Mouse (Mus musculus) cerebellum, postnatal 25 days (tissue): ENCODE results near the gene Klrb1b.
A peak's percentile ranks its signal among the peaks of the same experiment; 100 is the strongest.
"Not testable (repeated sequence)": the region's sequence is repeated elsewhere in the genome, so short reads cannot be mapped to it uniquely, and the experiment has no call there.

ENCODE experiments used
- DNase-seq, 2 experiments: peaks; one replicate each; pipeline ENCODE4 v3.0.0; 2021; ENCODE audit warnings: mixed read lengths in 2 of 2

Gene Klrb1b

DNA sequence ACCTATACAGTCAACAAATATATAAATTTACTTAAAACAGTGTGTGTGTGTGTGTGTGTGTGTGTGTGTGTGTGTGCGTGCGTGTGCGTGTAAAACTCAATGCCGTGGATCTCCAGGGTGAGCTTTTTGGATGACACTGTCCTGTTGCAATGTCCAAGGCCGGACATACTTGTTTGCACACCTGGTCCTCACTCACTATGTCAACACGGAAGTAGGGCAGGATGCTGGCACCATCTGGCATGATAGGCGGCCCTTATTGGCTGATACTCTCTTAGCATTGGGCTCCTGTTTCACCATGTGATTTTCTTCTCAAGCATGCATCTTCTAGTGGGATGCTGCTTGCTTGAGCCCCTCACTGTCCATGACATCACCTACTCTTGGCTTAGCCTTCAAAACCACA is 13.8 kb upstream of the Klrb1b start:
- DNase-seq, result peak in 1 of 2 experiments; percentile 45

DNA sequence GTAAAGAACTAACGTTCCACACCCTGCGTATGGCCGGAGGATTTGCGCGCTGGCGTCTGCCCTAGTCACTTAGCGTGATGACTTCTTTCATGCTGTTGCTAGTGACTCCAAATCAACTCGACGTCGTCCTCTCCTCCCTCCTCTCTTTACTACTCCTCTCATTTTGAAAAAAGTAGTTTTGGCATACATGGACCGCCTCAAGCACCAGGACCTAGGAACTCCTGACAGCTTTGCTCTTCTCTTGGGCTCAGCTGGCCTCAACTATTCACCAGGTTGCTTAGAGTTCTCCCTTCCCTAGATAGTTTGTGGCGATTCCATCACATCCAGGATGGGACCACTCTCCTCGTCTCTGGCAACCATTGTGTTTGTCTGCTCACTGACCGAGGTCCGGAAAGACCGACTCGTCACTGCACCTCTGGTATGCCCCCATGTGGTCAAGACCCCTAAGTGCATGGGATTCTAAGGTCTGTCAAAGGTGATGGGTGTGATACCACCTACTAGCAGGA is 13.2 kb upstream of the Klrb1b start:
- peak; percentile 84 to 88 for DNase-seq

DNA sequence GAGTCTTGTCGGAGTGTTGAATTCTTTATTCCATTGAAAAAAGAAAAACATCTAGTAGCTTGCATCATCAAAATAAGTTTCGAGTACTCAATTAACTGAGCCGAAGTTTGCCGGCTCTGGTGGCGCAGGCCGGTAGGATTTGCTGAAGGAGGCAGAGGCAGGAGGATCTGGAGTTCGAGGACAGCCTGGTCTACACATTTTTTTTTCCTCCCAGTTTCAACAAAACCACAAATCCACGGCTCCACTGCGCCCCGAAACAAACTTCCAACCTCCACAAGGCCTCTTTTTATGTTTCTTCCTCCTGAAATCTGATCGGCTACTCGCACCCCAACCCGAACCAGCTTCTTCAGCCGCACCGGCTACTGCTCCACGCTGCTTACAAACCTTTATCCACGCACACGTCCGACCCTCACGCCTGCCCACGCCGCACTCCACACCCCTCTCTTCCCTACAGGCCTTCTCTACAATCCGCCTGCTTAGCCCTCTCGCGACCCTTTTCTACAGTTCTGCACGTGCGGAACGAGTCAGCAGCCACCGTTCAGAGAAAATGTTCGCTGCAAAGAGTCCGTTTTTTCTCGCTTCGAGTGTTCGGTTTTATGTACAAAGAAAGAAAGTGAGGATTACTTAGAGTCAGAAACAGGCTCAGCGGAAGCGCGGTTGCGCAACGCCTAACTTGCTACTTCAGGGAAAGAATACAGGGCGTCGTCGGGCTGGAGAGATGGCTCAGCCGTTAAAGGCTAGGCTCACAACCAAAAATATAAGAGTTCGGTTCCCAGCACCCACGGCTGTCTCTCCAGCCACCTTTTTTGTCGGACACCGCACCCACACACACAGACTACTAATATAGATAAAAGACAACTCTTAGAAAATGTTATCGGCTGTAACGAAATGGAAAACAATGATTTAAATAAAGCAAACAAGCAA is 12.5 kb upstream of the Klrb1b start:
- DNase-seq, result peak; percentile 86 to 88

DNA sequence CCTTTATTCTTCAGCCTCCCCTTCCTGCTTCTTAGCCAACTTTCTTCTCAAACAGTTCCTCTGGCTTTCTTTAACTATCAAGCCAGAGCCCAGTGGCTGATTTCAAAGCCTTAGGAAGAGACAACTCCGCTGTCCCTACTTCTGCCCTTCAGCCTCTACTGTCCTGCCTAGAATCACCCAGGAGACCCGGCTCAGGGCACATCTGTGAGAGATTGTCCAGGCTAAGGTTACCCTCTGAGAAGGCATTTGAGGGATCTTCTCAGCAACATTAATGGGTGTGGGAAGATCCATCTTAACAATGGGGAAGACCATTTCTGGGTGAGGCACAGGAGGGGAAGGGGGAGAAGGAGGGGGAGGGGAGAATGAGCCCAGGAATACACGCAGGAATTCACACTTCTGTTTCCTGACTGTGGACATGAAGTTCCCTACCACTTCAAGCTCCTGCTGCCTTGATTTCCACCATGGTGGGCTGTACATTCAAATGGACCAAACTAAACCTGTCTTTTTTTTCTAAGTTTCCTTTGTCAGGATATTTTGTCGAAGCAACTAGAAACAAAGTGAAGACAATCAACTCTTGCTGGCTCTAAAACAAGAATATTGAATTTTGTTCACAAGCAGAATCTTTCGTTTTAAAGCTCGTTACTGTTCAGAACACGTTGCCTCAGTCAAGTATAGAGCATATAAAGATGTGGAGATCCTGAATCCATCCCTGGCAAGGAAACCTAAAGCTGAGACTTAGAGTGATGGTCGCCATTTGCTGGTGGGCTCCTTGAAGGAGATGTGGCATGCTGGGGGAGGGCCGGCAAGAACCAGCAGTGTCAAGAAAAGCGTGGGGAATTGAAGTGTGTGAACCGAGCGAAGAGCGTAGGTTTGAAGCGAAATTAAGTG is 11.6 kb upstream of the Klrb1b start:
- DNase-seq, result no peak

DNA sequence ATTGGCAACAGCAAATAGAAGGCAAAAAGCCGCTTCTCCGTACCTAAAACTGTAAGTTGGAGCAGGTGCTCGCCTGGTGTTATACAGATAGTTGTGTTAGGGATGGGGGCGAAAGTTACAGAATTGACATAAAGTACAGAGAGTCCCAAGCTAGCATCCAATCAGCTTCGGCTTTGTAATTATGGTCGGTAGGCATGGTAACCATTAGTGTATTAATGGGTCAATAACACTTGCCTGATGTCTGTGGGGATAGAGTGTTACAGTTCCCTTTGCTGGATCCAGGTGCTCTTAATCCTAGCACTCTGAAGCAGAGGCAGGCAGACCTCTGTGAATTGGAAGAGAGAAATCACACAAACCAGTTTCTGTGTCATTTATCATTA is 10.8 kb upstream of the Klrb1b start:
- DNase-seq, result no peak

- no peak for DNase-seq
Observed at GRCm38 (mm10) chr6:128836191-128836954, 10.2 kb upstream of the Klrb1b start.

DNA sequence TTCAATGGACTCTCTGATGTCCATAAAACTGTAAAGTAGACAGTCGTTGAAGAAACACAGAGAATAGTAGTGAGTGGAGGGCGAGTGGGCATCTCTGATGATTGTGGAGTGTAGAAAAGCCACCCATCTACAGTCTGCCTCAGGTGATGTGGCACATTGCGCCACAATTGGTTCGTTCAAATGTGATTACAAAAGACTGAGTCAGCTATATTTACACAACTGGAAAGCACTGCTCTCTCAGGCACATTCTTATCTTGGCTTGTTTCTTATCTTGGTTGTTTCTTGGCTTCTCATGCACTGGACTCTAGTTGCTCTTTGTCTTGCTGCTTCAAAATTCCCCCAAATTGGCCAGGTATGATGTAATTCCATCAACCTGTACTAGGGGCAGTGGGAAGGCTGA is 9.4 kb upstream of the Klrb1b start:
- DNase-seq, result no peak

DNA sequence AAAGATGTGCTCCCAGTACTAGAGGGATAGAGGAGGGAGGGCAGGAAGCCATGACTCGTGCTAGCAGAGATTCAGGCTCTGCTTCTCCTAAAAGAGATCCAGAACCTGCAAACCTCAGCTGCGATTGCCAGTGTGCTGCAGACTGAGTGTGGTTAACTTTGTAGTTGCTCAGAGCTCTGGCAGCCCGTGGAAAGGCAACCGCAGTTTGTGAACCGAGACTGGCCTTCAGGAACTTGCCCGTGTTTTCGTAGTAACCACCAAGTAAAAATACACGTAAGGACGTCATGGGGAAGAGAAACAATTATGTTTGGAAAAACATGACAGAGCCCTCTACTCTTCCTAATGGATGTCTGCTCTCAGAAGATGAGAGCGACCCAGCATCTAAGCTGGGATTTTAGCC is 6.9 kb upstream of the Klrb1b start:
- no peak for DNase-seq

DNA sequence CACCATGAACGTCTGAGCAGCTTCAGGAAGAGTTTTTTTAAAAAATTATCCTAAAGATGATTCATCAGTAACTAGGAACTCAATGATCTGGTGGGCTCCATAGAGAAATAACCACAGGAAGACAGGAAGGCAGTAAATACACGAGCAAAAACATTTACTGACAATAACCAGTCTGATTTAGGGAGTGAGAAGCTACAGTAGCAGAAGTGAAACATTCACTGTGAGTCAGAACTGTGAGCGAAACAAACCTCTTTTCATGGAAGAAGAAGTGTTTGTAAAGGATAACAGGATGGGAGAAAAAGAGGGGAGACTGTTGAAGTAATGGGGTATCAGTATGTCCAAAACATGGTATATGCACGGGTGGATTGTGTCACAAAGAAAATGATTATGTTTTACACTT is 3.7 kb upstream of the Klrb1b start:
- DNase-seq, result no peak

- DNase-seq, result no peak
Observed at GRCm38 (mm10) chr6:128826781-128827180, 650 bp upstream of the Klrb1b start.

DNA sequence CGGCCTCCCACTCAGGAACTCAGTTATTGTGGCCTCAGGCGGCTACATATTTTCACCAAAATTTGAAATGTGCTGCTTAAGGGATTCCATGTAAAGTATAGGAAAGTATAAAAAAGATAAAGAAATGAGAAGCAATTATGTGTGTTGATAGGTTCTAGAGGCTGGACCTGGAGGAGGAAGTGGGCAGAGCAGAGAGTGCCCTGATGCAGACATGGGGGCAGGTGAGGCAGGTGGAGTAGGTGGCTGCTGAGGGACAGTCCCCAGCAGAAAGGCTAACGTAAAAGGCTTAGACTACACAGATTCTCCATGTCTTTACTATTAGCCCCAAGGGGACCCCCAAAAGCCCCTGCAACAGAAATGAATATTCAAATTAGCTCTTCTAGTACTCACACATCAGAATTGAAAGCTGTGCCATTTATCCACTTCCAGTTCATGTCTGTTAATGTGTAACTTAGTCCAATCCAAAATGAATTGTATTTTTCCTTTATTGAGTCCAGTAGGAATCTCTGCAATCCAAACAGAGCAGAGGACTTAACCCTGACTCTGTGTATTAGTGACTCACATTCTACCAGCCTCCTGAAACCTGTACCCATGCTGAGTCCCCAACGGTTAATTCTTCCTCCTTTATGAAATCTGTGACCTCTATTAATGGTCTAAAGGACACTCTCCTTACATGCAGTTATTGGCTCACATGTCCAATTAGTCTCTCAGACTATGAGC is 7.9 kb downstream of the Klrb1b start:
- no peak for DNase-seq

DNA sequence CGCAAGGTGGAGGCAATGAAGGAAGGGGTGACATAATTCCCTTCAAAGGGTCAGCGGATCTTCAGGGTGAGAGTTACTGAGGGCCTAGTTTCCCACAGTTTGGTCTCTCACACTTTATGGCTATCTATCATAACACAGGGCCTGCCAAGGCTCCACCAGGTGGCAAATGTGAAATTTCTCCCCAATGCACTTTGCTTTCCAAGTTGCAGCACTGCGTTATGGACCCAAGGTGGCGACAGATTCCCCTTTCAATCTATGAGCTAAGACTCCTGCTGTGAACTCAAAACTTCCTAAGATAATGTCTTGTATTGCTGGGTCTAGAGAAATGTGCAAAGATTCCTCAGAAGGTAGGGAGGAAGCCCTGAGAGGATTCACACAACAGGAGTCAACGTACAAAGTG is 17.6 kb downstream of the Klrb1b start:
- DNase-seq, result peak in 1 of 2 experiments; percentile 6

DNA sequence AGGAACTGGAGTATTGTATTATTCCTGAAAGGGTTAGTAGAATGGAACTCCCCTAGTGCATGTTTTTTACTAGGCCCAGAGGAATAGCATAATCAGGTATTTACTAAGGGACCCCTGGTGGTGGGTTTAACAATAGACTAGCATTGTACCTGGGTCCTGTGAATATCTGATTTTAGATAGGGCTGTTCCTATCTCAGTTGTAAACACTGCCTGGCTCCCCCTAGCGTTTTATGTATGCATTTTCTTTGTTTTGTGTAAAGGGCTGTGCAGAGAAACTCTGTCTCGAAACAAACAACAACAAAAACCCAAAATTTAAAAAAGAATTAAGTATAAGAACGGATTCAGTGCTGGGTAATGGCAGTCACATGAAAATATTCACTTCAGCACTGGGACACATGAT is 19.1 kb downstream of the Klrb1b start:
- DNase-seq, result no peak

DNA sequence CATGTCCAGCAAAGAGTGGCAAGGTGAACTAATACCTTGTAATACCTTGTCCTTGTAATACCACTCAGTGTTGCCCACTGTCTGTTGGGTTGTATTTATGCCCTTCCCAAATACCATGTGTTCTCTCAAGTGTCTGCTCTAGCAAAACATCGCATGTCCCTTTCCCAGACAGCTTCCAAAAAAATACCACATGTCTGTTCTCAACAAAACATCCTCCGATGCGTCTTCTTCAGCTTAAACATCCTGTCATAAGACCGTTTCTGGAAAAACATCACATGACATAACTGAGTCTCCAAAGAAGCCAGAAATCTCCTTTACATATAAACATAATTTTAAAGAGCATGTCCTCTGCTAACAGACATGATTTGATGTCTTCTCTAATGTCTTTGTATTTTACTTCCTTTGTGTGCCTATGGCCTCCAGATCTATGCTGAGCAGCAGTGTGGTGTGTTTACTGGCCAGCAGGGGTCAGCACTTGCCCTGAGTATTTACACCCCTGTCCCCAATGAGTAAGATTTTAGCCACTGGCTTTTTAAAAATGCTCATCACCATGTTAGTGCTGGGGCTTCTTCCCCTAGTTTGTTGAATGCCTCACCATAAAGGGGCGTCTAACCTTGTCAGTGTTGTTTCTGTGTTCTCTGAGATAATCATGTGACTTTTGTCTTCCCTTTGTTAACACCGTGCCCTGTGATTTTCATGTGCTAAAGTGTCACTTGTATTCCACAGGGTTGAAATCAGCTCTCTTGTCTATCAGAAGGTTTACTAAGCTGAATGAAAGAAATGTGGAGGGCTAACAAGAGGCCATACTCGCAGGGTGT is 21.1 kb downstream of the Klrb1b start:
- DNase-seq, result peak; percentile 51 to 80

GRCm38 (mm10) chr6:128802999-128803857 is 22.9 kb downstream of the Klrb1b start:
- peak; percentile 98 to 99 for DNase-seq

DNA sequence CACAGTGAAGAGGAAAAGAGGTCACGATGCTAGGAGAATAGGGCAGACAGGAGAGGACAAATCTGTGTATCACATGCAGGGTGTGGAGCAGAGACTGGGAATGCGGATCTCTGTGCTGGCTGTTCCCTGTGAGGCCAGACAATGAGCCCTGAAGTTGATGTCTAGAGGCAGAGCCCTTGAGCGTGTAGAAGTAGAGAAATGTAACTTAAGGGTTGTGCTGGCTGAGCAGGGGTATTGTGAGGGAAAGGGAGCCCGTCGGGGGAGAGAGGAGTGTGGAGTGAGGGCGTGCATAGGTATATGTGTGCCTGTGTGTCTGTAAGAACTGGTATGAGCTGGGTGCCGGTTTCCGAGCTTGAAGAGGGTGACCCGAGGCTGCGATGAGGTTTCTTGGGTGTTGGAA is 23.6 kb downstream of the Klrb1b start:
- peak in 1 of 2 experiments; percentile 62 for DNase-seq

GRCm38 (mm10) chr6:128800696-128801095 is 25.4 kb downstream of the Klrb1b start:
- DNase-seq, result not testable (repeated sequence)

GRCm38 (mm10) chr6:128799896-128800270 is 26.2 kb downstream of the Klrb1b start:
- DNase-seq, result peak in 1 of 2 experiments; percentile 7

DNA sequence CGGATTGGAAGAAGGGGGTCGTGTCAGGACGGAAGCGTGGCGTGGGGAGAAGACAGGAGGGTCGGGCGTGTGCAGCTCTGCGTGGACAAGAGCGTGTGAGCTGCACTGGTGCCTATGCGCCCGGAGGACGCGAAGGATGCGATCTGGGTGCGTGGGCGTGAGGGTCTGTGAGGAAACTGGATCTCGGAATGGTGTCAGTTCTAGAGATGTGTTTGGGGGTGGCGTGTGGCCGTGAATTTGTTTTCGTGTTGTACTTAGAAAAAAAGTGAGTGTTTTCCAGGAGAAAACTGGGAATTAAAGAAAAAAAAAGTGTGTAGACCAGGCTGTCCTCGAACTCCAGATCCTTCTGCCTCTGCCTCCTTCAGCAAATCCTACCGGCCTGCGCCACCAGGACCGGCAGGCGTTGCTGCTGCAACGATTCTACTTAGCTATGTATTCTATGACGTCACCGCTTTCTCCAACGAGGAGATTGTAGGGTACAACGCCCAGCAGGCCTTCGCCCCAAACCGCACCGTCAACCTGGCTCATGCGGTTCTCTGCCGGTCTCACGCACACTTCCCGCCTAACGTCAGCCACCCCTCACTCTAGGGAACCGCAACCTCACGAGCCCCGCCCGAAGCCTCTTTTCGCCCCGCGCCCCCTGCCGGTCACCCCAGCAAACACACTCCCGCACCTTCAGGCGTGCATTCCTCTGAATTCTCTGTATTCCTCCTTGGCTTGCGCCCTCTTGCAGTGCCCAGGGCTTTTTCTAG is 26.8 kb downstream of the Klrb1b start:
- DNase-seq, result peak; percentile 89 to 92
